Mouse (Mus musculus) intestine, embryonic 14.5 days (tissue): ENCODE data around the gene Pcyt2. TPM values are rescaled to one million over a fixed set of nuclear protein-coding genes. Genes with fewer than 3 reads are reported as not detected.
A peak's percentile ranks its signal among the peaks of the same experiment; 100 is the strongest.

Experiments used
- ATAC-seq: fragments of 200-750 bp; cut with Nextera tagmentation; replicated peaks from 2 replicates; pipeline ENCODE4 v1.8.0; 2017; ENCODE audit warnings: low read depth, moderate number of reproducible peaks, moderate TSS enrichment, moderate library complexity; ENCODE audit not compliant: low FRiP score, low TSS enrichment
- DNase-seq: peaks from one replicate; pipeline ENCODE4 v3.0.0-alpha.2; 2018; ENCODE audit warnings: low spot score
- H3K27ac ChIP-seq: fragments of 300-500 bp; sonication (generic); 2 replicates; pipeline ENCODE4 v1.5.1; 2014; ENCODE audit warnings: low read depth, mild to moderate bottlenecking, control low read depth
- H3K27me3 ChIP-seq: fragments of 300-500 bp; sonication (generic); replicated peaks from 2 replicates; pipeline ENCODE4 v1.6.1; 2014; ENCODE audit warnings: low read length, control low read depth; ENCODE audit not compliant: control insufficient read depth, insufficient read depth
- H3K36me3 ChIP-seq: fragments of 300-500 bp; sonication (generic); 2 replicates; pipeline ENCODE4 v1.6.1; 2014; ENCODE audit warnings: low read length, control low read depth; ENCODE audit not compliant: control insufficient read depth, insufficient read depth
- H3K4me1 ChIP-seq: fragments of 300-500 bp; sonication (generic); replicated peaks from 2 replicates; pipeline ENCODE4 v1.6.1; 2014; ENCODE audit warnings: low read length, control low read depth, mixed read lengths; ENCODE audit not compliant: control insufficient read depth, insufficient read depth
- H3K4me2 ChIP-seq: fragments of 300-500 bp; sonication (generic); 2 replicates; pipeline ENCODE4 v1.6.1; 2014; ENCODE audit warnings: low read length
- H3K4me3 ChIP-seq: fragments of 300-500 bp; sonication (generic); 2 replicates; pipeline ENCODE4 v1.5.1; 2014; ENCODE audit warnings: low read depth, low read length, control low read depth, mixed read lengths
- H3K9ac ChIP-seq: fragments of 300-500 bp; sonication (generic); 2 replicates; pipeline ENCODE4 v1.6.1; 2014; ENCODE audit warnings: mild to moderate bottlenecking, low read length
- H3K9me3 ChIP-seq: fragments of 300-500 bp; sonication (generic); 2 replicates; pipeline ENCODE4 v1.6.1; 2016; ENCODE audit warnings: low read length, control low read depth; ENCODE audit not compliant: control insufficient read depth
- WGBS: fragments of 180-500 bp; shearing (Covaris S2); extraction: QIAGEN DNeasy Blood & Tissue Kit; methylation state at CpG from one replicate; pipeline ENCODE4 v1.1.7; 2014; 5-methylcytosine and 5-hydroxymethylcytosine counted together
- polyA plus RNA-seq: library from polyadenylated mRNA; unstranded; fragments of >200 nt; fragmentation: Nextera tagmentation; extraction: Ambion mirVana; gene quantifications from 2 replicates; pipeline ENCODE4 v1.2.1, GENCODE M21; 2014

Pcyt2 gene
- polyA plus RNA-seq, 1 experiment from 2014 or later, result 179 TPM

DNA sequence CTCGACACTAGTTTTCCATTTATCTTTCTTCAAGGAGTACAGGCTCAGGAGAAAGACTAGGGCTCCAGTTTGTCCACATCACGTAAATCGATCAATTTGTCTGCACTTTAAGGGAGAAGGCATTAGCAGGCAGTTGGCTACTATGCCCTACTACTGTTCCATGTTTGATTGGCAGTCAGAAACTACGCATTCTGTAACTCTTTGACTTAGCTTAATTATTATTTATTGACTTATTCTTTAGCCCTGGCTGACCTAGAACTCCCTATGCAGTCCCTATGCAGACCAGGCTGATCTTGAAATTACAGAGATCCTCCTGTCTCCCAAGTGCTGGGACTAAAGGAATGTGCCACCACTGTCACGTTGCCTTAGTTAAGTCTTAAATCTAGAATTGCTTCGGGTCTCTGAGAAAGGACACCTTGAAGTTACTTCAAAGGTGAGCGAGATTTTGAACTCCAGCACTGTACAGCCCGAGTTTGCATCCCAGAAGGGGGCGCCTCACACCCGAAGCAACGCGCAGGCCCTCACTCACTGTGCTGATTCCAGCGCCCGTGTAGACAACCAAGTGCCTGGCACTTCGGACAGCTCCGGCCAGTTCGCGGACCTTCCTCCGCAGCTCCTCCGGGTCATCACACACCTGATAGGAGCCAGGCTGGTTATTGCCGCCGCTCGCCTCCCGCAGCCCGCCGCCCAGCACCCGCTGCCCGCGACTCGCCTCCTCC, 6.4 kb upstream of the Pcyt2 start:
- Histone ChIP-seq H3K9me3 (no peaks in the 10 kb centered on the region), H3K27ac (peak overlapping the region; percentile 70), H3K36me3 (peaks cover 51% of the 10 kb centered on the region), H3K9ac (peak overlapping the region; percentile 73), H3K27me3 (no peaks in the 10 kb centered on the region), H3K4me2 (peak overlapping the region; percentile 98), H3K4me3 (peak overlapping the region; percentile 97), H3K4me1 (peaks cover 12% of the 10 kb centered on the region)
- ATAC-seq, result peak; percentile 77
- DNase-seq, result peak; percentile 82
- WGBS, result 14% methylated on average over 29 of the region's 30 CpGs

- H3K27ac ChIP-seq, result no peak overlapping the region
- H3K9ac ChIP-seq, result no peak overlapping the region
- H3K4me1 ChIP-seq, result peaks cover 12% of the 10 kb centered on the region
- no peak for DNase-seq
- 89% methylated on average over 6 of the region's 6 CpGs for WGBS
- H3K27me3 ChIP-seq, result no peaks in the 10 kb centered on the region
- H3K36me3 ChIP-seq, result peaks cover 48% of the 10 kb centered on the region
- H3K4me2 ChIP-seq, result no peak overlapping the region
- H3K4me3 ChIP-seq, result no peak overlapping the region
- ATAC-seq, result no peak
- H3K9me3 ChIP-seq, result no peaks in the 10 kb centered on the region
These were observed 5.1 kb upstream of the Pcyt2 start for GRCm38 (mm10) chr11:120622805-120623204.

GRCm38 (mm10) chr11:120620195-120620594, 2.5 kb upstream of the Pcyt2 start:
- Histone ChIP-seq H3K4me1 (peaks cover 15% of the 10 kb centered on the region), H3K9ac (no peak overlapping the region), H3K27me3 (no peaks in the 10 kb centered on the region), H3K4me3 (no peak overlapping the region), H3K27ac (no peak overlapping the region), H3K36me3 (peaks cover 47% of the 10 kb centered on the region), H3K4me2 (no peak overlapping the region), H3K9me3 (no peaks in the 10 kb centered on the region)
- no peak for ATAC-seq
- 92% methylated on average over 14 of the region's 14 CpGs for WGBS
- DNase-seq, result no peak

- ATAC-seq (no peak), DNase-seq (no peak)
- H3K9ac ChIP-seq, result no peak overlapping the region
- WGBS, result 93% methylated on average over 25 of the region's 25 CpGs
- no peaks in the 10 kb centered on the region for H3K27me3 ChIP-seq
- H3K27ac ChIP-seq, result no peak overlapping the region
- H3K9me3 ChIP-seq, result no peaks in the 10 kb centered on the region
- H3K36me3 ChIP-seq, result peaks cover 59% of the 10 kb centered on the region
- peaks cover 10% of the 10 kb centered on the region for H3K4me1 ChIP-seq
- no peak overlapping the region for H3K4me3 ChIP-seq
- no peak overlapping the region for H3K4me2 ChIP-seq
These were observed 1.1 kb upstream of the Pcyt2 start for GRCm38 (mm10) chr11:120618619-120619535.

DNA sequence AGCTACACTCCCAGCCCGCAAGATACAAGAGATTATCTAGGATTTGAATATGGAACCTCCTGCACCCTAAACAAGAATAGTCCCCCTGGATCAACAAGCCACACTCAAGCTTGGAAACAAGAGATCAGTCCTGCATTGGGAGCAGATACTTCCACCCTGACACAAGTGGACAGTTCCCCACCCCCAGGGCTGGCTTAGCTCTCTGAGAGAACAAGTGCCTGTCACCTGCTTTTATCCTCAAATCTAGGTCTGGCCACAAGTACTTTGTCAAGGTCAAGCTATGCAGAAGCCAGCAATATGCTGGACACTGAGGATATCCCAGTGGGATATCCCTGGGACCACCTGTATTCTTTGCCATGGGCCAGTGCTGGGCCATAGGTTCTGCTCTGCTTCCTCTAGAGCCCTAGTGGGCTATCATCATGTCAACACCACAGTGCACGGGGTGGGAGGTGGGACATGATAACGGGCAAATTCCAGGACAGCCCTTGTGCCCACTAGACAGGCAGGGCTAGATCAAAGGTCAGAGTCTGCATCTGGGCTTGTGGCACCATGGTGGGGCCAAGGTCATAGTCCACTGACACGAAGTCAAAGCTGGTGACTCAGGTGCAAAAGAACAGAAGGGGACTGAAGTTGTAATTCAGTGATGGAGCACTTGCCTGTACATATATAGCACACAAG, 980 bp downstream of the Pcyt2 start:
- peaks cover 8% of the 10 kb centered on the region for H3K4me1 ChIP-seq
- peaks cover 59% of the 10 kb centered on the region for H3K36me3 ChIP-seq
- DNase-seq (no peak), ATAC-seq (no peak)
- H3K27ac ChIP-seq, result no peak overlapping the region
- H3K9me3 ChIP-seq, result no peaks in the 10 kb centered on the region
- peak overlapping the region; percentile 80 for H3K4me2 ChIP-seq
- H3K4me3 ChIP-seq, result peak overlapping the region; percentile 75
- WGBS, result 42% methylated on average over 4 of the region's 4 CpGs
- no peaks in the 10 kb centered on the region for H3K27me3 ChIP-seq
- peak overlapping the region; percentile 76 for H3K9ac ChIP-seq

DNA sequence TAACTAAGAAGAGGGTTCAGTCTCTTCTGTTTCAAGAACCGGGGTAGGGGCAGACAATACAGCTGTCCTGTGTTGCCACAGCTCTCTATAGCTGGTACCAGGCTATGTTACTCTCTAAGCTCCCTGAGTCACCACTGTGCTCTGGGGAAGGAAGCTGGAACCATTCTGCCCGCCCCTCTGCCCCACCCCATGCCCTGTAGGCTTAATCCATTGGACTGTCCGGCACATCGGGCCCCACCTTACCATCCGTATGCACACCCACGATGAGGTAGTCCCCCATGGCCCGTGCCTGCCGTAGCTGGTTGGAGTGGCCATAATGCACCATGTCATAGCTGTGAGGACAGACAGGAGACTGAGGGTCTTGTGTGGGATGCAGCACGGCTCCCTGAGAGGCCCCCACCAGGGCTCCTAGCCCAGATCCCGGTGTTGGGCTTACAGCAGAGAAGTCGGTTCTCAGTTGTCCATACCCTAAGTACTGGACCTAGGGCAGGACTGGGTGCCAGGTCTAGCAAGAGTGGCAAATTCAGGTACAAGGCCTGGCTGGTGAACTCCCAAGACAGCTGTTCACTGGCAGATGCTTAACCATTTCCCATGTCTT, 2.0 kb downstream of the Pcyt2 start:
- ATAC-seq (no peak), DNase-seq (no peak)
- peaks cover 60% of the 10 kb centered on the region for H3K36me3 ChIP-seq
- H3K9me3 ChIP-seq, result no peaks in the 10 kb centered on the region
- H3K4me1 ChIP-seq, result peaks cover 8% of the 10 kb centered on the region
- H3K4me3 ChIP-seq, result no peak overlapping the region
- WGBS, result 86% methylated on average over 11 of the region's 11 CpGs
- H3K27ac ChIP-seq, result no peak overlapping the region
- no peak overlapping the region for H3K4me2 ChIP-seq
- H3K9ac ChIP-seq, result no peak overlapping the region
- H3K27me3 ChIP-seq, result no peaks in the 10 kb centered on the region

DNA sequence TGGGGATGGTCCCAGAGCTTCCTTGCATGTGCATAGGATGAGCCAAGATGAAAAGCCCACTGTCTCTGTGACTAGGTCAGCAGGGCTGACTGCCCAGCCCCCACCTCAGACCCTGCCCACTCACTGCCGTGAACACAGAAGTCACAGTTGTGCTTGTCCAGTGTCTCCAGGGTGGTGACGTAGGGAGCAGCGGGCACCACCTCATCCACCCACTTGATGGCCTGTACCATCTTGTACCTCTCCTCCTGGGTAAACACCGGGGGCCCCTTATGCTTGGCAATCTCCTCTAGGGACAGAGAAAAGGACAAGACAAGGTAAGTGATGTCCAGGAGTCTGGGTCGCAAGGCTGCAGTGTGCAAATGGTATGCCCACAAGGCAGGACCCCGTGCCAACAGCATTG, 2.6 kb downstream of the Pcyt2 start:
- Histone ChIP-seq H3K27ac (no peak overlapping the region), H3K9me3 (no peaks in the 10 kb centered on the region), H3K4me1 (peaks cover 8% of the 10 kb centered on the region), H3K4me3 (no peak overlapping the region), H3K4me2 (no peak overlapping the region), H3K9ac (no peak overlapping the region), H3K36me3 (peaks cover 60% of the 10 kb centered on the region), H3K27me3 (no peaks in the 10 kb centered on the region)
- no peak for DNase-seq
- ATAC-seq, result no peak
- WGBS, result 89% methylated on average over 6 of the region's 6 CpGs

- Histone ChIP-seq H3K4me1 (peaks cover 10% of the 10 kb centered on the region), H3K27me3 (no peaks in the 10 kb centered on the region), H3K9ac (no peak overlapping the region), H3K9me3 (no peaks in the 10 kb centered on the region), H3K36me3 (peaks cover 50% of the 10 kb centered on the region), H3K27ac (no peak overlapping the region), H3K4me3 (no peak overlapping the region), H3K4me2 (no peak overlapping the region)
- WGBS, result 94% methylated on average over 8 of the region's 8 CpGs
- no peak for DNase-seq
- ATAC-seq, result no peak
These were observed 3.8 kb downstream of the Pcyt2 start for GRCm38 (mm10) chr11:120613976-120614375.
